Mouse (Mus musculus) 3134 (cell line): ENCODE data around the gene Gm281.

Source experiments
- DNase-seq: peaks from one replicate; pipeline ENCODE4 v3.0.0-alpha.2; 2011; ENCODE audit warnings: low spot score; ENCODE audit not compliant: insufficient read length; ENCODE audit errors: extremely low read depth

The Gm281 gene

GRCm38 (mm10) chr14:13861416-13861815 is 52.9 kb downstream of the Gm281 start:
- no peak for DNase-seq

DNA sequence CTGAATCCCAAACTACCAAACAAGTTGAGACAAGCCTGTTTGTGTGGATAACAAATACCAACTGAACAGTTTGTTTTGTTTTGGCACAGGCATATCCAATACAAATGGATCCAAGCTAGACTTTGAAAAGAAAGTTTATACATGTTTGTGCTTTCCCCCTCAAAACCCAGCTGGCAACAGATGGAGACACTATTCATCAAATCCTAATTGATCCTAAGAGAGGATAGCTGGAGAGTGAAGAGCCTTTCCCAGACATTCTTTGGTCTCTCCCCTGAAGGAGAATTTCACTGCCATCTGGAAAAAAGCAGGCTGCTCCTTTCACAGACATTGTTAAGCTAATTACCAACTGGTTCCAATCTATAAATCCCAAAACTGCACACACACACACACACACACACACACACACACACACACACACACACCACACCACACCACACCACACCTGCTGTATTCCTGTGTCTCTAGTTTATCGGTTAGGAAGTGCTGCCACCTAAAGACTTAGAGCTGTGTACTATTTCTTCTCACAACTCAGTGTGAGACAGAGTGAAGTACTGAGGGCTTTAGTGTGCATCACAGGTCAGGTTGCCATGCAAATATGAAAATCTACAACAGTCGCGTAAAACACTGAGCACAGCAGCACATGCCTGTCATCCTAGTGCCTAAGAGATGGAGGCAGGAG is 101.3 kb downstream of the Gm281 start:
- DNase-seq: no peak

GRCm38 (mm10) chr14:13790446-13790845 is 123.8 kb downstream of the Gm281 start:
- DNase-seq: no peak

DNA sequence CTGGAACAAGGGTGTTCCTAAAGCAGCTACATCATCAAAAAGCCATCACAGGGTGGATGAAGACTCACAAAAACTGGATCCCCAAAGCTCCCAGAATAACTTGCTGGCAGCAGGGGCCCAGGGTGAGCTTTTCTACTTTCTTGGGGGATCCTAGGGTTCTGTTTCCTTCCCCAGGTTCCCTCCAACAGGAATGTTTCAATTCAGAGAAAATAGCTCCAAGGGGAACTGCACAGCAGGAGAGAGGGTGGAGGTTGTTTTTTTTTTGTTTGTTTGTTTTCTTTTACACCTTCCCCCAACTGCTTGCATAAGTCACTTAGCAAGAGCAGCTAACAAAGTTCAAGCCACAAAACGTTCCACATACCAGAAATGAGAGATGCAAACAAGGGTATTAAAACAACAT is 124.3 kb downstream of the Gm281 start:
- DNase-seq: no peak

DNA sequence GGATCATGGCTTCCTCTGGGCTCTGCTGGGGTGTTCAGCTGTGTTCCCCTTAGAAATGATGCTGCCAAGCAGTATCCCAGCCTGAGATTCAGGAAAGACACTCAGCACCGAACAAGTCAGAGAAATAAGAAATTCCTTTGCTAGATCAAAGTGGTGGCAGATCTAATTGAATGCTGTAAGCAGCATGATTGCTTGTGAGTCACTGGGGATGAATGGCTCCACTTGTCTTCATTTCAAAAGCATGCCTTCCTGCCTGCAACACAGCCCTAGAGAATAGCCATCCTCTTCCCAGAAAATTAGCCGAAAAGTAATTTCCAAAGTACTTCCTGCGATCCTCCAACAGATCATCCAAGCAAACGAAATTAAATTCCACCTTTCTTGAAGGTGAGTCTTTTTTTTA is 131.3 kb downstream of the Gm281 start:
- no peak for DNase-seq

GRCm38 (mm10) chr14:13778383-13778782 is 135.9 kb downstream of the Gm281 start:
- no peak for DNase-seq

- no peak for DNase-seq
Observed at GRCm38 (mm10) chr14:13771163-13771562, 143.1 kb downstream of the Gm281 start.

- DNase-seq: no peak
Observed at GRCm38 (mm10) chr14:13770686-13771085, 143.6 kb downstream of the Gm281 start.
